Mouse (Mus musculus) heart, postnatal 25 days (tissue): Measurements from ENCODE around the gene Cmip. TPM values are rescaled to one million over a fixed set of nuclear protein-coding genes. Genes with fewer than 3 reads are reported as not detected.

Experiments
- DNase-seq: peaks from one replicate; pipeline ENCODE4 v3.0.0; 2022; ENCODE audit warnings: low spot score
- intact Hi-C: fragments of 180-260 bp; cut with DNase I; formaldehyde crosslinking; loops from one replicate; pipeline ENCODE4 v1.15.1; 2025
- total RNA-seq, 2 experiments: library from RNA; stranded (reverse); gene quantifications; 2 replicates each; pipeline ENCODE4 v1.2.3; 2021

The Cmip gene
- total RNA-seq, result 10 to 100 TPM; 21.3 to 24.0 TPM

GRCm38 (mm10) chr8:117257029-117257820 is at the start of gene Cmip:
TSS of gene Cmip (plus strand) at chr8:117257064.
- intact Hi-C loops, result loop anchor here (2.0 to 5.0 kb wide), 2 partner anchors 40 to 120 kb away; no protein-coding TSS in a partner anchor
- peak; percentile 23 for DNase-seq

GRCm38 (mm10) chr8:117209150-117209549 is 47.7 kb upstream of the Cmip start:
- no peak for DNase-seq
- intact Hi-C loops, result loop anchor here (10.0 kb wide), 1 partner anchor 356 kb away; no protein-coding TSS in a partner anchor

GRCm38 (mm10) chr8:117212100-117212499 is 44.8 kb upstream of the Cmip start:
- no peak for DNase-seq
- intact Hi-C loops, result no loop called here

GRCm38 (mm10) chr8:117217724-117218123 is 39.1 kb upstream of the Cmip start:
- no peak for DNase-seq
- intact Hi-C loops, result no loop called here

- intact Hi-C loops, result no loop called here
- DNase-seq, result no peak
Measured at GRCm38 (mm10) chr8:117222396-117222795, 34.5 kb upstream of the Cmip start.

- intact Hi-C loops, result loop anchor here (1.0 kb wide), 2 partner anchors 155 to 241 kb away; no protein-coding TSS in a partner anchor
- peak; percentile 61 for DNase-seq
Measured at GRCm38 (mm10) chr8:117224630-117225029, 32.2 kb upstream of the Cmip start.

- intact Hi-C loops, result no loop called here
- DNase-seq, result no peak
Measured at GRCm38 (mm10) chr8:117226306-117226705, 30.6 kb upstream of the Cmip start.

- intact Hi-C loops, result no loop called here
- no peak for DNase-seq
Measured at GRCm38 (mm10) chr8:117227339-117227738, 29.5 kb upstream of the Cmip start.

GRCm38 (mm10) chr8:117233199-117233598 is 23.7 kb upstream of the Cmip start:
- intact Hi-C loops, result no loop called here
- no peak for DNase-seq

- intact Hi-C loops, result no loop called here
- DNase-seq, result no peak
Measured at GRCm38 (mm10) chr8:117236531-117236930, 20.3 kb upstream of the Cmip start.

GRCm38 (mm10) chr8:117240326-117240725 is 16.5 kb upstream of the Cmip start:
- no peak for DNase-seq
- intact Hi-C loops, result no loop called here

- DNase-seq, result no peak
- intact Hi-C loops, result no loop called here
Measured at GRCm38 (mm10) chr8:117240841-117241494, 15.9 kb upstream of the Cmip start.

- intact Hi-C loops, result no loop called here
- no peak for DNase-seq
Measured at GRCm38 (mm10) chr8:117241848-117242247, 15.0 kb upstream of the Cmip start.

- intact Hi-C loops, result no loop called here
- DNase-seq, result no peak
Measured at GRCm38 (mm10) chr8:117242286-117242685, 14.6 kb upstream of the Cmip start.

- intact Hi-C loops, result no loop called here
- DNase-seq, result no peak
Measured at GRCm38 (mm10) chr8:117244601-117245000, 12.3 kb upstream of the Cmip start.

GRCm38 (mm10) chr8:117248341-117248740 is 8.5 kb upstream of the Cmip start:
- intact Hi-C loops, result no loop called here

GRCm38 (mm10) chr8:117251086-117251681 is 5.7 kb upstream of the Cmip start:
- intact Hi-C loops, result no loop called here
- DNase-seq, result no peak

More at GRCm38 (mm10) chr8:117248341-117248740, 8.5 kb upstream of the Cmip start:
- DNase-seq, result no peak

- DNase-seq, result no peak
- intact Hi-C loops, result no loop called here
Measured at GRCm38 (mm10) chr8:117252650-117253049, 4.2 kb upstream of the Cmip start.

- intact Hi-C loops, result no loop called here
- no peak for DNase-seq
Measured at GRCm38 (mm10) chr8:117253390-117254269, 3.2 kb upstream of the Cmip start.

GRCm38 (mm10) chr8:117254496-117254895 is 2.4 kb upstream of the Cmip start:
- intact Hi-C loops, result no loop called here

More at GRCm38 (mm10) chr8:117254496-117254895, 2.4 kb upstream of the Cmip start:
- DNase-seq, result no peak
